In the genomic region with DNA sequence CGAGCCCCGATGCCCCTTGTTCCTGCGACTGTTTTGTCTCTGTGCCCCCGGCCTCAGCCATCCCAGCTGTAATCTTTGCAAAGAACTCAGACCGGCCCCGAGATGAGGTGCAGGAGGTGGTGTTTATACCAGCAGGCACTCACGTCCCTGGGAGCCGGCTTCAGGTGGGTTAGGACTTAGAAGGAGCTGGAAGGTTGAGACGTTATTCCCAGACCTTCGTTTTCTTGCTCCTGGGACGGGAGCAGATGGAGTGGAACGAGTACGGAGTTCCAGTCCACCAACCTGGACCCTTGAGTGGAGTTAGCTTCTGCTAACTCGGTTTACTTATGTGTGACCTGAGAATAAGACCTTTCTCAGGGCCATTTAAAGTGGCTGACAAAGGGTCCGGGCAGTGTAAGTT, we compare ENCODE assay signal across 9 mouse cellular contexts. TPM values are rescaled to one million over a fixed set of nuclear protein-coding genes. Genes with fewer than 3 reads are reported as not detected.
DNase-seq lines count a peak whose midpoint lies in the region; ATAC-seq and TF ChIP-seq lines count a peak whose summit lies in the region.
"Had no signal": no experiment of that assay in that cellular context is flagged by ENCODE, and none has a peak within 500 bp of the region (broad histone marks: within the 10 kb centered on the region; RNA-seq: fewer than 3 reads in every experiment).

No protein-coding gene starts in this region.

- WGBS in embryonic facial prominence, embryonic 13.5 days = 14% methylated on average over 15 of the region's 15 CpGs
- WGBS in kidney, embryonic 16.5 days = 6% methylated on average over 15 of the region's 15 CpGs
- 25% methylated on average over 15 of the region's 15 CpGs for WGBS in neural tube, embryonic 12.5 days

- no peak for ATAC-seq in embryonic facial prominence, embryonic 13.5 days (ENCODE audit: insufficient number of reproducible peaks, insufficient read depth, low FRiP score, low TSS enrichment, low read depth)
- ATAC-seq in kidney, embryonic 16.5 days (ENCODE audit: low FRiP score, low TSS enrichment) = no peak
- ATAC-seq in neural tube, embryonic 12.5 days (ENCODE audit: low FRiP score, low read depth) = no peak

- peak overlapping the region; percentile 72 for H3K4me2 ChIP-seq in embryonic facial prominence, embryonic 13.5 days
- H3K4me2 ChIP-seq in kidney, embryonic 16.5 days (replicated peaks; ENCODE audit: low read depth, low read length) = peak overlapping the region; percentile 84
- H3K4me2 ChIP-seq in neural tube, embryonic 12.5 days (replicated peaks) = peak overlapping the region; percentile 70

- H3K9me3 ChIP-seq in embryonic facial prominence, embryonic 13.5 days = no peaks in the 10 kb centered on the region
- H3K9me3 ChIP-seq in kidney, embryonic 16.5 days (ENCODE audit: low read length) = no peaks in the 10 kb centered on the region
- H3K9me3 ChIP-seq in neural tube, embryonic 12.5 days = no peaks in the 10 kb centered on the region

- intact Hi-C loops in left cerebral cortex, adult 2 months (cut with DNase I) = no loop called here
- intact Hi-C loops in left cerebral cortex, postnatal 4 days (cut with DNase I) = no loop called here

- peaks cover 19% of the 10 kb centered on the region for H3K36me3 ChIP-seq in embryonic facial prominence, embryonic 13.5 days
- H3K36me3 ChIP-seq in kidney, embryonic 16.5 days (ENCODE audit: insufficient read depth, low read length) = no peaks in the 10 kb centered on the region; the same call in 1 of the 2 replicates
- H3K36me3 ChIP-seq in neural tube, embryonic 12.5 days = peaks cover 9% of the 10 kb centered on the region; the same call in 1 of the 2 replicates

- no peak for TF ChIP-seq CTCF in left cerebral cortex, adult 2 months (IDR thresholded peaks at IDR 0.05)

- H3K4me1 ChIP-seq in embryonic facial prominence, embryonic 13.5 days = peaks cover 21% of the 10 kb centered on the region
- peaks cover 23% of the 10 kb centered on the region for H3K4me1 ChIP-seq in kidney, embryonic 16.5 days (ENCODE audit: insufficient read depth, low read length)
- H3K4me1 ChIP-seq in neural tube, embryonic 12.5 days = peaks cover 16% of the 10 kb centered on the region

- no peak overlapping the region for H3K27ac ChIP-seq in left cerebral cortex, adult 2 months
- H3K27ac ChIP-seq in embryonic facial prominence, embryonic 13.5 days = peak overlapping the region; percentile 82; the same call in 1 of the 2 replicates
- peak overlapping the region; percentile 95 for H3K27ac ChIP-seq in kidney, embryonic 16.5 days (ENCODE audit: low read length)
- no peak overlapping the region for H3K27ac ChIP-seq in neural tube, embryonic 12.5 days

- peak overlapping the region; percentile 82 for H3K9ac ChIP-seq in embryonic facial prominence, embryonic 13.5 days
- peak overlapping the region; percentile 83 for H3K9ac ChIP-seq in kidney, embryonic 16.5 days (replicated peaks; ENCODE audit: low read length)
- peak overlapping the region; percentile 74 for H3K9ac ChIP-seq in neural tube, embryonic 12.5 days

- peak overlapping the region; percentile 68 for H3K4me3 ChIP-seq in left cerebral cortex, adult 2 months
- H3K4me3 ChIP-seq in embryonic facial prominence, embryonic 13.5 days = peak overlapping the region; percentile 71
- peak overlapping the region; percentile 78 for H3K4me3 ChIP-seq in kidney, embryonic 16.5 days (ENCODE audit: low read length)
- peak overlapping the region; percentile 63 for H3K4me3 ChIP-seq in neural tube, embryonic 12.5 days

- DNase-seq in left cerebral cortex, adult 2 months (ENCODE audit: extremely low spot score in 1 of 2, low spot score in 2 of 2) = no peak
- DNase-seq in left cerebral cortex, postnatal 4 days = no peak
- DNase-seq in adrenal gland, postnatal 25 days = no peak
- DNase-seq in adrenal gland, postnatal 10 days = no peak
- DNase-seq in cerebellum, postnatal 36 days = no peak

- peaks cover 3% of the 10 kb centered on the region; the same call in 1 of the 2 replicates for H3K27me3 ChIP-seq in embryonic facial prominence, embryonic 13.5 days
- H3K27me3 ChIP-seq in kidney, embryonic 16.5 days (ENCODE audit: insufficient read depth, low read length) = no peaks in the 10 kb centered on the region
- H3K27me3 ChIP-seq in neural tube, embryonic 12.5 days (replicated peaks) = 0 out of 2 replicates have a peak, but pooled peaks cover 3% of the 10 kb centered on the region

RNA-seq across cellular contexts. Expression of a gene that starts 0.7 kb away (rescaled TPM):
- total RNA-seq in left cerebral cortex, adult 2 months (2021) = 1 to 10 TPM; 2.8 to 3.4 TPM
- 1 to 10 TPM; 5.5 to 7.3 TPM for total RNA-seq in left cerebral cortex, postnatal 4 days (2021)
- 25.0 and 30.6 TPM in 2 replicates for polyA plus RNA-seq in embryonic facial prominence, embryonic 13.5 days (2015; fragmentation: Nextera tagmentation; extraction: Ambion mirVana)
- polyA plus RNA-seq in kidney, embryonic 16.5 days (2015; fragmentation: Nextera tagmentation; extraction: Ambion mirVana) = 45.7 and 50.9 TPM in 2 replicates
- 19.8 and 21.9 TPM in 2 replicates for polyA plus RNA-seq in neural tube, embryonic 12.5 days (2016; fragmentation: Nextera tagmentation; extraction: Ambion mirVana)
- total RNA-seq in adrenal gland, postnatal 25 days (2021) = 12.8 and 22.7 TPM in 2 replicates
- 10 to 100 TPM; 22.5 to 25.9 TPM for total RNA-seq in adrenal gland, postnatal 10 days (2021)

RNA-seq across cellular contexts. Expression of a gene that starts 10.8 kb away (rescaled TPM):
- under 1 TPM; 0.51 to 0.52 TPM for total RNA-seq in left cerebral cortex, adult 2 months (2021)
- total RNA-seq in left cerebral cortex, postnatal 4 days (2021) = 1 to 10 TPM; 1.0 to 1.5 TPM
- polyA plus RNA-seq in embryonic facial prominence, embryonic 13.5 days (2015; fragmentation: Nextera tagmentation; extraction: Ambion mirVana) = 0.72 and 1.5 TPM in 2 replicates
- polyA plus RNA-seq in kidney, embryonic 16.5 days (2015; fragmentation: Nextera tagmentation; extraction: Ambion mirVana) = 1.3 and 1.5 TPM in 2 replicates
- 2.2 and 2.9 TPM in 2 replicates for polyA plus RNA-seq in neural tube, embryonic 12.5 days (2016; fragmentation: Nextera tagmentation; extraction: Ambion mirVana)
- 1.0 and 1.4 TPM in 2 replicates for total RNA-seq in adrenal gland, postnatal 25 days (2021)
- total RNA-seq in adrenal gland, postnatal 10 days (2021) = 1 to 10 TPM; 1.0 to 1.1 TPM
- polyA plus RNA-seq: inflammation-experienced regulatory T-cells, adult 6 months had no signal

RNA-seq across cellular contexts. Expression of a gene that starts 10.9 kb away (rescaled TPM):
- 10 to 100 TPM; 66.5 to 67.0 TPM for total RNA-seq in left cerebral cortex, adult 2 months (2021)
- 10 to 100 TPM; 45.1 to 49.7 TPM for total RNA-seq in left cerebral cortex, postnatal 4 days (2021)
- 82.0 and 82.7 TPM in 2 replicates for polyA plus RNA-seq in embryonic facial prominence, embryonic 13.5 days (2015; fragmentation: Nextera tagmentation; extraction: Ambion mirVana)
- polyA plus RNA-seq in kidney, embryonic 16.5 days (2015; fragmentation: Nextera tagmentation; extraction: Ambion mirVana) = 92.9 and 98.8 TPM in 2 replicates
- polyA plus RNA-seq in neural tube, embryonic 12.5 days (2016; fragmentation: Nextera tagmentation; extraction: Ambion mirVana) = 66.9 and 68.3 TPM in 2 replicates
- total RNA-seq in adrenal gland, postnatal 25 days (2021) = 117 and 129 TPM in 2 replicates
- 100 to 1,000 TPM; 137 to 139 TPM for total RNA-seq in adrenal gland, postnatal 10 days (2021)

RNA-seq across cellular contexts. Expression of a gene that starts 17.2 kb away (rescaled TPM):
- total RNA-seq in left cerebral cortex, adult 2 months (2021) = 1 to 10 TPM in 1 of 2 experiments, under 1 TPM in 1; 0.91 to 1.8 TPM
- 1 to 10 TPM in 1 of 2 experiments, under 1 TPM in 1; 0.92 to 1.1 TPM for total RNA-seq in left cerebral cortex, postnatal 4 days (2021)
- 2.1 and 3.3 TPM in 2 replicates for polyA plus RNA-seq in embryonic facial prominence, embryonic 13.5 days (2015; fragmentation: Nextera tagmentation; extraction: Ambion mirVana)
- polyA plus RNA-seq in kidney, embryonic 16.5 days (2015; fragmentation: Nextera tagmentation; extraction: Ambion mirVana) = 1.6 and 2.0 TPM in 2 replicates
- 0.23 and 0.34 TPM in 2 replicates for polyA plus RNA-seq in neural tube, embryonic 12.5 days (2016; fragmentation: Nextera tagmentation; extraction: Ambion mirVana)
- 0.33 and 0.39 TPM in 2 replicates for total RNA-seq in adrenal gland, postnatal 25 days (2021)
- under 1 TPM; 0.18 to 0.30 TPM for total RNA-seq in adrenal gland, postnatal 10 days (2021)

RNA-seq across cellular contexts. Expression of a gene that starts 20.0 kb away (rescaled TPM):
- 10 to 100 TPM; 14.0 to 15.2 TPM for total RNA-seq in left cerebral cortex, adult 2 months (2021)
- 10 to 100 TPM; 15.3 to 18.4 TPM for total RNA-seq in left cerebral cortex, postnatal 4 days (2021)
- polyA plus RNA-seq in embryonic facial prominence, embryonic 13.5 days (2015; fragmentation: Nextera tagmentation; extraction: Ambion mirVana) = 11.1 and 12.2 TPM in 2 replicates
- polyA plus RNA-seq in kidney, embryonic 16.5 days (2015; fragmentation: Nextera tagmentation; extraction: Ambion mirVana) = 10.2 and 10.4 TPM in 2 replicates
- 11.1 and 11.4 TPM in 2 replicates for polyA plus RNA-seq in neural tube, embryonic 12.5 days (2016; fragmentation: Nextera tagmentation; extraction: Ambion mirVana)
- 18.9 TPM in 2 replicates for total RNA-seq in adrenal gland, postnatal 25 days (2021)
- 10 to 100 TPM; 10.2 to 13.2 TPM for total RNA-seq in adrenal gland, postnatal 10 days (2021)

Comparison
In these comparisons a context has a peak if more than half of its experiments do, and no peak if none do; other contexts are left out.
1. H3K27ac ChIP-seq: peak in embryonic facial prominence, embryonic 13.5 days (single experiment) and kidney, embryonic 16.5 days (single experiment); none in left cerebral cortex, adult 2 months (single experiment) and neural tube, embryonic 12.5 days (single experiment).
2. Peak in every context shown above with its lines, with median percentiles within 50 percentile points of each other: H3K4me3 ChIP-seq, H3K4me2 ChIP-seq and H3K9ac ChIP-seq.